Mouse (Mus musculus) heart, embryonic 12.5 days (tissue): ENCODE data around the gene Emp2. TPM values are rescaled to one million over a fixed set of nuclear protein-coding genes. Genes with fewer than 3 reads are reported as not detected.

Experiments used
- ATAC-seq: fragments of 200-750 bp; cut with Nextera tagmentation; 2 replicates; pipeline ENCODE4 v1.8.0; 2017; ENCODE audit warnings: moderate TSS enrichment, moderate library complexity; ENCODE audit not compliant: insufficient number of reproducible peaks, low FRiP score
- H3K27ac ChIP-seq: fragments of 300-500 bp; sonication (generic); 2 replicates; pipeline ENCODE4 v1.5.1; 2016; ENCODE audit warnings: mild to moderate bottlenecking, moderate library complexity; ENCODE audit not compliant: poor library complexity, severe bottlenecking
- H3K27me3 ChIP-seq: fragments of 300-500 bp; sonication (generic); replicated peaks from 2 replicates; pipeline ENCODE4 v1.6.1; 2016; ENCODE audit warnings: mild to moderate bottlenecking, moderate library complexity
- H3K36me3 ChIP-seq: fragments of 300-500 bp; sonication (generic); 2 replicates; pipeline ENCODE4 v1.6.1; 2016; ENCODE audit warnings: mild to moderate bottlenecking, moderate library complexity
- H3K4me1 ChIP-seq: fragments of 300-500 bp; sonication (generic); replicated peaks from 2 replicates; pipeline ENCODE4 v1.6.1; 2016; ENCODE audit warnings: mild to moderate bottlenecking
- H3K4me2 ChIP-seq: fragments of 300-500 bp; sonication (generic); 2 replicates; pipeline ENCODE4 v1.6.1; 2016; ENCODE audit warnings: mild to moderate bottlenecking, moderate library complexity
- H3K4me3 ChIP-seq: fragments of 300-500 bp; sonication (generic); 2 replicates; pipeline ENCODE4 v1.5.1; 2016; ENCODE audit warnings: mild to moderate bottlenecking
- H3K9ac ChIP-seq: fragments of 300-500 bp; sonication (generic); 2 replicates; pipeline ENCODE4 v1.6.1; 2016; ENCODE audit warnings: mild to moderate bottlenecking, moderate library complexity
- H3K9me3 ChIP-seq: fragments of 300-500 bp; sonication (generic); replicated peaks from 2 replicates; pipeline ENCODE4 v1.6.1; 2016; ENCODE audit warnings: mild to moderate bottlenecking, moderate library complexity
- WGBS: fragments of 180-500 bp; shearing (Covaris S2); methylation state at CpG from one replicate; pipeline ENCODE4 v1.1.7; 2016; 5-methylcytosine and 5-hydroxymethylcytosine counted together
- polyA plus RNA-seq: library from polyadenylated mRNA; unstranded; fragments of >200 nt; fragmentation: Nextera tagmentation; extraction: Ambion mirVana; gene quantifications from 2 replicates; pipeline ENCODE4 v1.2.1, GENCODE M21; 2016

Emp2 gene
- polyA plus RNA-seq, 1 experiment from 2014 or later: 24.2 TPM

DNA sequence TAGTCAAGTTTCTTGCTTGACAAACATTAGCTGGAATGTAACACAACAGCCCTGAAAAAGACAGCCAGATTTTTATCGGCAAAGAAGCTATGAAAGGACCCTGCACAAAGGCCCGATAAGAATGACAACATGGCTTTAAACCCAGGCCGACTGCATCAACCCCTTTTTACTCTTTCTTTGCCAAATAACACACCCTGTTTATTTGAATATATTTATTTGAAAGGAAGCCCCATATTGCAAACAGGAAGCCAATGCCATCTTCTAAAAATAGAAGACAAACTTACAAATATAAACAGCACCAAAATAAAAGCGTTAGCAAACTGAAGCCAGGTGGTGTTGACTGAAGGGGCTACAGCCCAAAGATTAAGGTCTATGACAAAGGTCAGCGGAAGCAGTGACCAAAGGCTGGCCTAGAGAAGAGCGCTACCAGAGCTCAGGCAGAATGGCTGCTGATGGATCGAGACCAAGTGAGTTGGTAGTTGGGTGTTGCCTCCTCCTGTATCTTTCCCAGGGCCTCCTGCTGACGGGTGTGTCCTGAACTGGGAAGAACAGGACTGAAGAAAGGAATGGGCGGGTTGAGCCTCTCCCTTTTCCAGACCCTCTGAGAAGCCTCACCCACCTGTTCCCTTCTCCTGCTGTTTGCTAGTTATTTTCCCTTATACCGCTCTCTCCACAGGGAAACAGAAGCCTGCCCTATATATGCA, 2.9 kb upstream of the Emp2 start:
- Histone ChIP-seq H3K27ac (no peak overlapping the region), H3K9me3 (no peaks in the 10 kb centered on the region), H3K9ac (no peak overlapping the region), H3K4me2 (no peak overlapping the region), H3K4me3 (no peak overlapping the region), H3K4me1 (peaks cover 19% of the 10 kb centered on the region), H3K27me3 (peaks cover 10% of the 10 kb centered on the region; the same call in 1 of the 2 replicates), H3K36me3 (no peaks in the 10 kb centered on the region)
- WGBS: 74% methylated on average over 10 of the region's 10 CpGs
- ATAC-seq: no peak

DNA sequence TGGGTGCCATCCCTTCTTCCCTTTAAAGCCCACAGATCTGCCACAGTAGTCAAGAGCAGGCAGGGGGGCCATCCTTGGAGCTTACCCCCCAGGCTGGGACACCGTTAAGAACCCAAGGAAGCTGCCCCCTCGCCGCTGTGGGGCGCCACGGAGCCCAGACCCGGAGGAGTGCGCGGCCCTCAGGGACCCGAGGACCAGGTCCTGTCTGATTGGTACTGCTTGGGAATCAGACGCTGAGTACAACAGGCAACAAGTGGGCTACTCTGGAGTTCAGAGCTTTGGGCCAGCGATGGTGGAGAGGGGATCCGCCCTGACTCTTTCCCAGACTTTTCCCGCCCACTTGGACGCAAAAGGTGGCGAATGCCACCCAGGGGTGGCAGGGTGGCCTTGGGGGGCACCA, 542 bp downstream of the Emp2 start:
- WGBS: 4% methylated on average over 15 of the region's 15 CpGs
- H3K27me3 ChIP-seq: peaks cover 7% of the 10 kb centered on the region; the same call in 1 of the 2 replicates
- no peaks in the 10 kb centered on the region for H3K36me3 ChIP-seq
- peaks cover 32% of the 10 kb centered on the region for H3K4me1 ChIP-seq
- ATAC-seq: peak; percentile 52
- H3K9ac ChIP-seq: peak overlapping the region; percentile 86
- peak overlapping the region; percentile 17; the same call in 1 of the 2 replicates for H3K27ac ChIP-seq
- peak overlapping the region; percentile 80 for H3K4me2 ChIP-seq
- peak overlapping the region; percentile 78 for H3K4me3 ChIP-seq
- no peaks in the 10 kb centered on the region for H3K9me3 ChIP-seq

DNA sequence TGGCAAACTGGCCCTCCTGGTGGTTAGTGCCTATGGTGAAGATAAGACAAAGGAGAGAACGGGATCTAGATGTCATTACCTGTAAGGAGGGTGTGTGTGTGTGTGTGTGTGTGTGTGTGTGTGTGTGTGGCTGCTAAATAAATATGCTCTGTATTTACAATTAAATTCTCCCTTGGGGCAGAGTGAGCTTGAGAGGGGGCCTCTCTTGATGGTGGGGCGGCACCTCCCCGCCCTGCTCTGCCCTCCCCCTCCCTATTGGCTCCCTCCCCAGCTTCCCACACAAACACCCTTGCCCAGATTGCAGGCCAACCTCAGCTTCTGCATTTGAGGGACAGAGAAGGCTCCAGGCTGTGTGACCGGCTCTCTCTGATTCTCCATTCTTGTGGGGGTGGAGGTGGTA, 1.8 kb downstream of the Emp2 start:
- no peaks in the 10 kb centered on the region for H3K9me3 ChIP-seq
- H3K9ac ChIP-seq: no peak overlapping the region
- no peak for ATAC-seq
- peak overlapping the region; percentile 86; the same call in 1 of the 2 replicates for H3K27ac ChIP-seq
- H3K4me1 ChIP-seq: peaks cover 32% of the 10 kb centered on the region
- WGBS: 52% methylated on average over 4 of the region's 4 CpGs
- no peak overlapping the region for H3K4me3 ChIP-seq
- H3K4me2 ChIP-seq: 0 out of 2 replicates have a peak overlapping the region, but pooled peaks have one; percentile 39
- H3K36me3 ChIP-seq: no peaks in the 10 kb centered on the region
- H3K27me3 ChIP-seq: peaks cover 7% of the 10 kb centered on the region; the same call in 1 of the 2 replicates

DNA sequence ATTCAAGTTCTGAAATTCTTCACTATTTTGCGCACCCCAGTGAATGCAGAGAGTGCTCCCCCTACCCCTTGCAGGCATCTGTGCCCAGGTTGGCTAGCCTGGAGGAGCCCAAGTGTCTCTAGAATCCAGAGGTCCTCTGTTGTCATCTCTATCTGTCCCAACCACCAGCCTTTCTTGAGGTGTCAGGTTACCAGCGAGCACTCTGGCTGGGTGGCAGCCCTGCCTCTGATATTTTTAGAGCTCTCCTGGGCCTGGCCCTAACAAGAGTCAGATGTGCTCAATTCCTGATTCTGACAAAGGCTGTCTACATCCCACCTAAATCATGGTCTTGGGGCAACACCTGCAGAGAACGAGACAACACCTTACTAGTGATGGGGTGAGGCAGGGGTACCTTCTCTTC, 2.7 kb downstream of the Emp2 start:
- 0 out of 2 replicates have a peak, but pooled peaks have one; percentile 33 for ATAC-seq
- no peak overlapping the region for H3K4me3 ChIP-seq
- peak overlapping the region; percentile 39 for H3K4me2 ChIP-seq

DNA sequence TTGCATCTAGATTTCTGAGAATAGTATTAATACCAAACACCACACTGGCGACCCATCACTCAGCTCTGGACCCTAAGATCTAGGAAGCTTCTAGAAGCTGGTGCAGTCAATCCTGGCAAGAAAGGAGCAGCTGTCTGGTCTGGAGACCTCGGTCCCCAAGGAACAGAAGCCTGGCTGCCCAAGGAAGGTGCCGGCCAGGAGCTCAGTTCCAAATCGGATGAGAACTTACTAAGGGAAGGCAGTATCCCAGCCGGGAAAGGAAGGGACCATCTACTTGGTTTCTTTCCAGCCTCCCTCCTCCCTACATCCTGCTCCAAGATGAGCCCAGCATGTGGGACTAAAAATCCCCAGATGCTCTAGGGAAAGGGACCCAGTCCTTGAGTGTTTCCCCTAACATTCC, 3.3 kb downstream of the Emp2 start:
- no peak overlapping the region for H3K4me3 ChIP-seq
- peak overlapping the region; percentile 86 for H3K27ac ChIP-seq
- peaks cover 7% of the 10 kb centered on the region; the same call in 1 of the 2 replicates for H3K27me3 ChIP-seq
- 76% methylated on average over 5 of the region's 5 CpGs for WGBS
- no peak for ATAC-seq
- H3K4me1 ChIP-seq: peaks cover 40% of the 10 kb centered on the region
- H3K9me3 ChIP-seq: no peaks in the 10 kb centered on the region
- H3K9ac ChIP-seq: no peak overlapping the region
- H3K36me3 ChIP-seq: no peaks in the 10 kb centered on the region
- peak overlapping the region; percentile 39; the same call in 1 of the 2 replicates for H3K4me2 ChIP-seq

More for the DNA sequence above, 2.7 kb downstream of the Emp2 start:
- Histone ChIP-seq H3K27ac (peak overlapping the region; percentile 86), H3K36me3 (no peaks in the 10 kb centered on the region), H3K27me3 (peaks cover 7% of the 10 kb centered on the region; the same call in 1 of the 2 replicates), H3K9ac (no peak overlapping the region), H3K4me1 (peaks cover 38% of the 10 kb centered on the region), H3K9me3 (no peaks in the 10 kb centered on the region)
- whole genome bisulfite sequencing: 33% methylated on average over 3 of the region's 3 CpGs

DNA sequence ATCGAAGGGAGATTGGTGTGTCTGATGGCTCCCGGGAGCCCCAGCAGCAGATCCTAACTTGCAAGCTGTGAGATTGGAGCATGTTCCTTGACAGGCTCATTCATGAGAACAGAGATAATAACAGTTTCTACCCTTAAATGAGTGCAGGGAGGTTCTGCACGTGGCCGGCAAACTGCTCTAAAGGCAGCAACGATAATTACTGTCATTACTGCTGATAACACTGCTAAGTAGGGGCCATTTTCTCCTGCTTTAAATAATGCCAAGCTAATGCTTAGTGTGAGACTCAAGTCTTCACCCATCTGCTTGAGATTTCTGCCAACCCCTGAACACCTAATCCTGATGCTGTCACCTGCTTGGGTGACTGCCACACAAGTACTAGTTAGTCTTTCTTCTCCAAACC, 6.4 kb downstream of the Emp2 start:
- ATAC-seq: no peak
- peaks cover 35% of the 10 kb centered on the region for H3K4me1 ChIP-seq
- 64% methylated on average over 5 of the region's 5 CpGs for WGBS
- H3K27ac ChIP-seq: no peak overlapping the region
- H3K36me3 ChIP-seq: no peaks in the 10 kb centered on the region
- no peak overlapping the region for H3K4me2 ChIP-seq
- H3K9ac ChIP-seq: no peak overlapping the region
- H3K27me3 ChIP-seq: peaks cover 4% of the 10 kb centered on the region; the same call in 1 of the 2 replicates
- no peaks in the 10 kb centered on the region for H3K9me3 ChIP-seq
- H3K4me3 ChIP-seq: no peak overlapping the region

DNA sequence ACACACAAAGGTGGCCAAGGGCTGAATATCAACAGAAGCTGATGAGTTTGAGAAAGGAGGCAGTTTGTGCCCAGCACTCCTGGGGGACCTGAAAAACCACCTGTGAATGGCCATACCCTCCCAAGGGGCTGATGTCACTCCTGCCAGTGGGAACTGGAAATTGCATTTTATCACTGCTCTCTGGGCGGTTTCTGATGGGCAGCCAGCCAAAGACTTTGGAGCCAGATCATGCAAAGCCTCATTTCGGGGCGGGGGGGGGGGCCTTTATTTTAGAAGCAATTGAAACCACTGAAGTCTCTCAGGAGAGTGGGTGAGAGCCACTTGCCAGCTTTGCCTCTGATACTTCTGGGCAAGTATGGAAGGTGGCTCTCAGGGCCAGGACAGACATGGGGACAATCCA, 7.7 kb downstream of the Emp2 start:
- H3K4me1 ChIP-seq: peaks cover 23% of the 10 kb centered on the region
- ATAC-seq: no peak
- H3K4me3 ChIP-seq: no peak overlapping the region
- WGBS: 61% methylated on average over 3 of the region's 3 CpGs
- no peak overlapping the region for H3K9ac ChIP-seq
- H3K27me3 ChIP-seq: no peaks in the 10 kb centered on the region
- no peaks in the 10 kb centered on the region for H3K9me3 ChIP-seq
- no peaks in the 10 kb centered on the region for H3K36me3 ChIP-seq
- H3K27ac ChIP-seq: no peak overlapping the region
- no peak overlapping the region for H3K4me2 ChIP-seq

DNA sequence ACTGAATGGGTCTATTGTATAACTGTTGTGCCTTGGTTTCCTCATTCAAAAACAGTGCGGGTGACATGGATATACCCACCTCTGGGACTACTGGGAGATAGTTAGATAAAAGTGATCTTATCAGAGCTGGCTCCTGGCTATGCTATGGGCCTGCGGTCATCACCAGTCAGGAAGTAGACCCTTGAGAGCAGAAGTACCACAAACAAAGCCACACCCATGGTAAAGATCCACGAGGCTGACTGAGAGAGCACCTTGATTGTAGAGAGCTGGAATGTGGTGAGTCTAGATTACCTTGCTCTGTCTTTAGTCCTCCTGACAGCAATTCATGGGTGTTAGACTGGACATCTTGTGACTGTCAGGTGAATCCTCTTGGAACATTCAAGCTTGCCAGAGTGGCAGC, 12.4 kb downstream of the Emp2 start:
- Histone ChIP-seq H3K4me1 (peaks cover 26% of the 10 kb centered on the region), H3K9ac (no peak overlapping the region), H3K4me2 (no peak overlapping the region), H3K27ac (no peak overlapping the region), H3K36me3 (no peaks in the 10 kb centered on the region), H3K4me3 (no peak overlapping the region), H3K27me3 (no peaks in the 10 kb centered on the region), H3K9me3 (peaks cover 10% of the 10 kb centered on the region; the same call in 1 of the 2 replicates)
- no peak for ATAC-seq
- WGBS: 54% methylated on average over 3 of the region's 3 CpGs

DNA sequence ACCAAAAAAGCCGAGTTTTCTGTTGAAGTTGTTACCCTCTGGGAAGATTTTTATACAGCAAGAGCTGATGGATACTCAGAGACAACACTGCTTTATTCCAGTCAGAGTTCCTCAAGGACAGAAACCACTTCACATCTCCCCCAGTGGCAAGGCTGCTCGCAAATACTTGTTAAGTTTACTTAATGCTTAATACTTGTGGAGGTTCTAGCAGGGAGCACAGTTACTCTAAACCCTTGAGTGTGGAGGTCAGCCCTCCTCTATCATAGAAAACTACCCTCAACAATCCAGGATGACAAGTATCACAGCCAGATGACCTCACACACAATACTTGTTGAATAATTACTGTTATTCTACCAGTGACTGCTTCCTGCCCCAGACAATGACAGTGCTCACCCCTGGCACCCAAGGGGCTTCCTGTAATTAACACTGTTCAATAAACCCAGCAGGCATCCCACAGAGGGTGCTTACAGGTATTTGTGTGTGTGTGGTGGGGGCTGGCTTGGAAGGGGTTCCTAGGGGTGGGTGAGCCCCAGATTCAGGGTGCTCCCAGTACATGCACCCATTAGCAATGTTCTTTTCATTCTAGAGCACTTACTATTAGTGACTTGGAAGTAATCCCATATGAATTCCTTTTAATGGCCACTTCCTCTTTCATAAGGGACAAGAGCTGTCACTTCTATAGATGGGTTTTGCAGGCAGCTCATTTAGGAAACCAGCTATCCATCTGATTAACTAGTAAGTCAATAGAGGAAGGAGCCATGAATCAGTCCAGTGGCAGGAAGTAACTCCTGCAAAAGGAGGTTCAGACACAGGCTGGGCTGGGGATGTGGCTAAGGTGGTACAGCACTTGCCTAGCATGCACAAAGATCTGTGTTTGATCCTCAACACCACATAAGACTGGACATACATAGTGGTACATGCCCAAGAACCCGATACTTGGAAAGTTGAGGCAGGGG, 13.3 kb downstream of the Emp2 start:
- no peak overlapping the region for H3K4me3 ChIP-seq
- no peaks in the 10 kb centered on the region for H3K27me3 ChIP-seq
- WGBS: 63% methylated on average over 3 of the region's 3 CpGs
- no peak overlapping the region; the same call in 1 of the 2 replicates for H3K9ac ChIP-seq
- no peak overlapping the region; the same call in 1 of the 2 replicates for H3K27ac ChIP-seq
- H3K9me3 ChIP-seq: peaks cover 10% of the 10 kb centered on the region; the same call in 1 of the 2 replicates
- no peaks in the 10 kb centered on the region for H3K36me3 ChIP-seq
- no peak for ATAC-seq
- H3K4me1 ChIP-seq: peaks cover 21% of the 10 kb centered on the region
- H3K4me2 ChIP-seq: no peak overlapping the region

DNA sequence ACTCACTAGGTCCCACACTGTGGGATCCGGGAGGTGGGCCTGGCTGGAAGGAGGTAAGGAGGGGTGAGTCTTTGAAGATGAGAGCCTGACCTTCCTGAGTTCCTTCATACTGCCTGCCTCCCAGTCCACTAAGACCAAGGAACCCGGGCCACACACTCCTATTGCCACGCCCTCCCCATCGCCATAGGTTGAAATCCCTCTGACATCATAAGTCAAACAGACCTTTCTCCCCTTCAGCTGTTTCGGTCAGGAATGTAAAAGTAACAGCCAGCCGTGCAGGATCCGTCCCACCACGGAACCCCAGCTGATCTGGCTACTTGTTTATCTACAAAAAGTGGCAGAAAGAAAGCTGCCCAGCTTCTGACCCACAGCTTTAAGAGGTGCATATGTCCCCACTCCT, 14.1 kb downstream of the Emp2 start:
- H3K9ac ChIP-seq: no peak overlapping the region; the same call in 1 of the 2 replicates
- peaks cover 10% of the 10 kb centered on the region; the same call in 1 of the 2 replicates for H3K9me3 ChIP-seq
- H3K27ac ChIP-seq: no peak overlapping the region; the same call in 1 of the 2 replicates
- H3K4me2 ChIP-seq: 0 out of 2 replicates have a peak overlapping the region, but pooled peaks have one; percentile 19
- no peak overlapping the region for H3K4me3 ChIP-seq
- no peaks in the 10 kb centered on the region for H3K27me3 ChIP-seq
- no peaks in the 10 kb centered on the region for H3K36me3 ChIP-seq
- WGBS: 19% methylated on average over 8 of the region's 8 CpGs
- H3K4me1 ChIP-seq: peaks cover 17% of the 10 kb centered on the region
- ATAC-seq: no peak
